In the genomic region with DNA sequence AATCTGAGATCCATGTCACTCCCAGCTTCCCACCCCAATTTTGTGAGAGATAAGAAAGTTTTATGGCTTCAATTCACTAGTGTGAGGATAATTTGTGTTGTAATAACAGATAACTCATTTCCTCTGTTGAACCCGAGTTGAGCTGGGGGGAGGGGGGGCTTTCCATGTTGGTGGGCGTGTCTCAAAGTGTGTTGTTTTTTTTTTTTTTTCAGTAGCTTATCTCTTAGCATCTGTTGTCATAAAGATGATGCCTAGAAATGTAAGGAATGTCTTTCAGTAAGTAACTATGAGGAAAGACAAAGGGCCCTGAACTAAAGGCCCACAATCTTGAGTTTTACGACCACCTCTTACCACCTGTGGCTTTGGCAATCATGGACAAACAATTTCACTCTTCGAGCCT, we compare ENCODE assay signal across 15 mouse cellular contexts. TPM values are rescaled to one million over a fixed set of nuclear protein-coding genes. Genes with fewer than 3 reads are reported as not detected.
"Had no signal": no experiment of that assay in that cellular context is flagged by ENCODE, and none has a peak within 500 bp of the region (broad histone marks: within the 10 kb centered on the region; RNA-seq: fewer than 3 reads in every experiment).

No protein-coding gene starts in this region.

- H3K4me3 ChIP-seq: megakaryocyte, embryonic 14.5 days; midbrain, embryonic 13.5 days; midbrain, embryonic 15.5 days; neural tube, embryonic 12.5 days had no signal

- H3K27ac ChIP-seq: macrophage; midbrain, embryonic 13.5 days; midbrain, embryonic 15.5 days; neural tube, embryonic 12.5 days had no signal

- H3K4me1 ChIP-seq: megakaryocyte, embryonic 14.5 days had no signal

- H3K9me3 ChIP-seq: megakaryocyte, embryonic 14.5 days; midbrain, embryonic 13.5 days; midbrain, embryonic 15.5 days; neural tube, embryonic 12.5 days had no signal

- H3K36me3 ChIP-seq: midbrain, embryonic 13.5 days; midbrain, embryonic 15.5 days; neural tube, embryonic 12.5 days had no signal

- ATAC-seq: midbrain, embryonic 13.5 days; midbrain, embryonic 15.5 days had no signal

- H3K27me3 ChIP-seq: midbrain, embryonic 13.5 days; midbrain, embryonic 15.5 days; neural tube, embryonic 12.5 days had no signal

- DNase-seq: lung, adult 18-20 months; lung, embryonic 14.5 days; lung, postnatal 10 days; lung, postnatal 36 days; right cerebral cortex, postnatal 14 days; thymus, adult 18-20 months; thymus, postnatal 14 days; thymus, postnatal 36 days had no signal

RNA-seq across cellular contexts. Expression of a gene that starts 54.7 kb away (rescaled TPM):
- total RNA-seq: neutrophil, adult 5-6 weeks had no signal
- polyA plus RNA-seq: liver, embryonic 16.5 days; lung, embryonic 14.5 days; macrophage had no signal
